Mouse (Mus musculus) bone marrow, adult 2 months (tissue): ENCODE measurements around the gene Ttc25.

ENCODE experiments used
- CTCF ChIP-seq: fragments of 200-500 bp; IDR thresholded peaks from 2 replicates; pipeline ENCODE4 v1.5.1; 2011; ENCODE audit warnings: low read length, control low read depth; ENCODE audit not compliant: control insufficient read depth, insufficient read depth
- POLR2A ChIP-seq: fragments of 200-500 bp; IDR thresholded peaks from 2 replicates; pipeline ENCODE4 v1.6.1; 2011; ENCODE audit warnings: low read depth, mild to moderate bottlenecking, control low read depth, low read length, borderline replicate concordance; ENCODE audit not compliant: control insufficient read depth

- TF ChIP-seq POLR2A: no peak
- no peak for TF ChIP-seq CTCF
Measured at GRCm38 (mm10) chr11:100613241-100613640, 67.8 kb downstream of the Ttc25 start.
